Mouse (Mus musculus): ENCODE results near the gene Slc39a11. TPM values are rescaled to one million over a fixed set of nuclear protein-coding genes. Genes with fewer than 3 reads are reported as not detected.

The Slc39a11 gene
- total and polyA plus RNA-seq, 3 experiments: 43.2 to 54.4 (median 51.0) TPM

GRCm38 (mm10) chr11:113442036-113442435, 207.8 kb downstream of the Slc39a11 start:
- H3K9me3 ChIP-seq (replicated peaks; ENCODE audit: low read length): peaks cover 4% of the 10 kb centered on the region
- H3K4me3 ChIP-seq (replicated peaks in 1 of 3; ENCODE audit: low read depth in 2 of 3, low read length in 2 of 3, poor library complexity in 1 of 3): no peak overlapping the region
- TF ChIP-seq HCFC1 (IDR thresholded peaks at IDR 0.05; ENCODE audit: low read depth, low read length): no peak
- no peak for TF ChIP-seq NELFE (IDR thresholded peaks at IDR 0.05; ENCODE audit: low read depth, low read length)
- TF ChIP-seq CHD1 (IDR thresholded peaks at IDR 0.05; ENCODE audit: low read depth, low read length): no peak
- TF ChIP-seq MXI1 (IDR thresholded peaks at IDR 0.05; ENCODE audit: low read depth, low read length): no peak
- TF ChIP-seq PAX5 (IDR thresholded peaks at IDR 0.05; ENCODE audit: low read length): no peak
- no peak for TF ChIP-seq JUN (IDR thresholded peaks at IDR 0.05; ENCODE audit: insufficient read depth, low read depth, low read length)
- no peak for TF ChIP-seq GABPA (IDR thresholded peaks at IDR 0.05; ENCODE audit: insufficient replicate concordance, low read depth, low read length)
- TF ChIP-seq UBTF (IDR thresholded peaks at IDR 0.05; ENCODE audit: low read depth, low read length): no peak
- TF ChIP-seq BHLHE40 (IDR thresholded peaks at IDR 0.05; ENCODE audit: low read depth, low read length): no peak
- TF ChIP-seq ETS1 (conservative IDR thresholded peaks at IDR 0.05; ENCODE audit: low read depth, low read length): no peak
- TF ChIP-seq TBP (conservative IDR thresholded peaks at IDR 0.05; ENCODE audit: low read depth, low read length): no peak
- TF ChIP-seq EP300 (IDR thresholded peaks at IDR 0.05; ENCODE audit: low read length): no peak
- TF ChIP-seq MYC (IDR thresholded peaks at IDR 0.05; ENCODE audit: low read depth, low read length): no peak
- TF ChIP-seq SMC3 (IDR thresholded peaks at IDR 0.05; ENCODE audit: low read depth, low read length): no peak
- no peak overlapping the region for H3K27ac ChIP-seq (ENCODE audit: insufficient read depth, low read depth)
- H3K4me1 ChIP-seq (ENCODE audit: control insufficient read depth in 1 of 2, insufficient read depth in 2 of 2): peaks cover 0 to 20% of the 10 kb centered on the region in 2 experiments; a peak in 2 of 4 replicates
- dilution Hi-C loops (cut with MboI; ENCODE audit: extremely low pct_ligation_motif_present, extremely low pct_unique_long_range_greater_than_20kb, low sequenced_read_pairs) (no loop called here), in situ Hi-C loops (cut with MboI; ENCODE audit: low pct_ligation_motif_present, low pct_unique_long_range_greater_than_20kb, low sequenced_read_pairs) (no loop called here)
- H3K79me2 ChIP-seq (replicated peaks; ENCODE audit: control insufficient read depth, extremely low read depth, insufficient read depth, poor library complexity, severe bottlenecking): no peaks in the 10 kb centered on the region
- no peak for DNase-seq (ENCODE audit: extremely low read depth)
- H3K9ac ChIP-seq (ENCODE audit: insufficient read depth, low read depth): no peak overlapping the region
- peaks cover 0 to 37% of the 10 kb centered on the region in 2 experiments for H3K36me3 ChIP-seq (replicated peaks in 1 of 2; ENCODE audit: control insufficient read depth in 1 of 2, insufficient read depth in 1 of 2, low read length in 1 of 2)
- H3K27me3 ChIP-seq (replicated peaks): no peaks in the 10 kb centered on the region
- H3K4me2 ChIP-seq (ENCODE audit: insufficient read depth, low read depth, poor library complexity, severe bottlenecking): no peak overlapping the region

- in situ Hi-C loops (cut with MboI; ENCODE audit: low pct_ligation_motif_present, low pct_unique_long_range_greater_than_20kb, low sequenced_read_pairs): no loop called here
- peaks cover 4% of the 10 kb centered on the region for H3K9me3 ChIP-seq (replicated peaks; ENCODE audit: low read length)
- dilution Hi-C loops (cut with MboI; ENCODE audit: extremely low pct_ligation_motif_present, extremely low pct_unique_long_range_greater_than_20kb, low sequenced_read_pairs): no loop called here
Measured at GRCm38 (mm10) chr11:113439328-113440030, 210.4 kb downstream of the Slc39a11 start.

More at GRCm38 (mm10) chr11:113439328-113440030, 210.4 kb downstream of the Slc39a11 start:
- H3K4me2 ChIP-seq (ENCODE audit: insufficient read depth, low read depth, poor library complexity, severe bottlenecking): no peak overlapping the region
- H3K27me3 ChIP-seq (replicated peaks): no peaks in the 10 kb centered on the region
- H3K4me3 ChIP-seq (replicated peaks in 1 of 3; ENCODE audit: low read depth in 2 of 3, low read length in 2 of 3, poor library complexity in 1 of 3): no peak overlapping the region
- TF ChIP-seq JUND (conservative IDR thresholded peaks at IDR 0.05; ENCODE audit: low read depth, low read length): no peak
- DNase-seq (ENCODE audit: extremely low read depth): no peak
- H3K79me2 ChIP-seq (replicated peaks; ENCODE audit: control insufficient read depth, extremely low read depth, insufficient read depth, poor library complexity, severe bottlenecking): no peaks in the 10 kb centered on the region
- H3K36me3 ChIP-seq (replicated peaks in 1 of 2; ENCODE audit: control insufficient read depth in 1 of 2, insufficient read depth in 1 of 2, low read length in 1 of 2): peaks cover 4 to 39% of the 10 kb centered on the region in 2 experiments
- no peak overlapping the region for H3K27ac ChIP-seq (ENCODE audit: insufficient read depth, low read depth)
- no peak overlapping the region for H3K9ac ChIP-seq (ENCODE audit: insufficient read depth, low read depth)
- peaks cover 0 to 27% of the 10 kb centered on the region in 2 experiments; a peak in 2 of 4 replicates for H3K4me1 ChIP-seq (ENCODE audit: control insufficient read depth in 1 of 2, insufficient read depth in 2 of 2)

All from CH12.LX (cell line).